Mouse (Mus musculus): Measurements from ENCODE around the gene Msi1.

- TF ChIP-seq POLR2A (IDR thresholded peaks at IDR 0.05; ENCODE audit: borderline replicate concordance, insufficient read depth, low read length) (no peak), CTCF (IDR thresholded peaks at IDR 0.05; ENCODE audit: borderline replicate concordance, insufficient read depth, low read depth, low read length) (no peak)
Measured at GRCm38 (mm10) chr5:115394223-115394622, 35.2 kb upstream of the Msi1 start.

Measured in cerebellum, adult 2 months (tissue).